Mouse (Mus musculus) midbrain, embryonic 12.5 days (tissue): ENCODE measurements around the gene Ccdc33. TPM values are rescaled to one million over a fixed set of nuclear protein-coding genes. Genes with fewer than 3 reads are reported as not detected.

ENCODE experiments used
- ATAC-seq: fragments of 200-750 bp; cut with Nextera tagmentation; 2 replicates; pipeline ENCODE4 v1.8.0; 2017; ENCODE audit warnings: low read depth, moderate TSS enrichment, moderate library complexity; ENCODE audit not compliant: low FRiP score
- H3K27ac ChIP-seq: fragments of 300-500 bp; sonication (generic); replicated peaks from 2 replicates; pipeline ENCODE4 v1.5.1; 2016; ENCODE audit warnings: mild to moderate bottlenecking
- H3K27me3 ChIP-seq: fragments of 300-500 bp; sonication (generic); 2 replicates; pipeline ENCODE4 v1.6.1; 2016; ENCODE audit warnings: mild to moderate bottlenecking
- H3K36me3 ChIP-seq: fragments of 300-500 bp; sonication (generic); 2 replicates; pipeline ENCODE4 v1.6.1; 2016
- H3K4me1 ChIP-seq: fragments of 300-500 bp; sonication (generic); 2 replicates; pipeline ENCODE4 v1.6.1; 2016
- H3K4me2 ChIP-seq: fragments of 300-500 bp; sonication (generic); replicated peaks from 2 replicates; pipeline ENCODE4 v1.6.1; 2016; ENCODE audit warnings: mild to moderate bottlenecking, moderate library complexity
- H3K4me3 ChIP-seq: fragments of 300-500 bp; sonication (generic); 2 replicates; pipeline ENCODE4 v1.5.1; 2016; ENCODE audit warnings: mild to moderate bottlenecking
- H3K9ac ChIP-seq: fragments of 300-500 bp; sonication (generic); replicated peaks from 2 replicates; pipeline ENCODE4 v1.6.1; 2016; ENCODE audit warnings: mild to moderate bottlenecking, moderate library complexity
- H3K9me3 ChIP-seq: fragments of 300-500 bp; sonication (generic); 2 replicates; pipeline ENCODE4 v1.6.1; 2016; ENCODE audit warnings: mild to moderate bottlenecking
- WGBS: fragments of 180-500 bp; shearing (Covaris S2); methylation state at CpG from one replicate; pipeline ENCODE4 v1.1.7; 2016; 5-methylcytosine and 5-hydroxymethylcytosine counted together
- polyA plus RNA-seq: library from polyadenylated mRNA; unstranded; fragments of >200 nt; fragmentation: Nextera tagmentation; extraction: Ambion mirVana; gene quantifications from 2 replicates; pipeline ENCODE4 v1.2.1, GENCODE M21; 2016

Ccdc33 gene
- polyA plus RNA-seq, 1 experiment from 2014 or later, result 0.64 TPM

DNA sequence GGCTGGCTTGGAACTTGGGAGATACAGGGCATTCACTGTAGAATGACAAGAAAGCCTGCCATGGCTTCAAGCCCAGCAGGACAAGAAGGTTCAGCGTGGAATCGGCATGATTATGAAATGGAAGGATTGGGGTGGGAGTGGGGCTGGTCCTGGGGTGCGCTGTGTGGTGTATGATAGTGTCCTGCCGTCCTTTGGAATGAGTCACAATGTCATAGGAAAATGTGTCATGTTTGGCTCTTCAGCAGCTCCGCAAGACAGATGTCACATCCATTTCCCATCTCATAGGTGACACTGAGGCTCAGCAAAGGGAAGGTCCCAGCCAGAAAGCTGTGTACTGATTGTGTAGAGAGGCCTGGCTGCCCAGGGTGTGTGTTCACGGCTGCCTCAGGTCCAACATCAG is 102.8 kb downstream of the Ccdc33 start:
- no peak overlapping the region for H3K4me2 ChIP-seq
- H3K4me1 ChIP-seq, result peaks cover 15% of the 10 kb centered on the region; the same call in 1 of the 2 replicates
- H3K9ac ChIP-seq, result no peak overlapping the region
- no peaks in the 10 kb centered on the region for H3K27me3 ChIP-seq
- no peaks in the 10 kb centered on the region for H3K36me3 ChIP-seq
- H3K9me3 ChIP-seq, result no peaks in the 10 kb centered on the region
- H3K4me3 ChIP-seq, result no peak overlapping the region
- no peak overlapping the region for H3K27ac ChIP-seq
- 84% methylated on average over 6 of the region's 6 CpGs for WGBS
- ATAC-seq, result no peak

DNA sequence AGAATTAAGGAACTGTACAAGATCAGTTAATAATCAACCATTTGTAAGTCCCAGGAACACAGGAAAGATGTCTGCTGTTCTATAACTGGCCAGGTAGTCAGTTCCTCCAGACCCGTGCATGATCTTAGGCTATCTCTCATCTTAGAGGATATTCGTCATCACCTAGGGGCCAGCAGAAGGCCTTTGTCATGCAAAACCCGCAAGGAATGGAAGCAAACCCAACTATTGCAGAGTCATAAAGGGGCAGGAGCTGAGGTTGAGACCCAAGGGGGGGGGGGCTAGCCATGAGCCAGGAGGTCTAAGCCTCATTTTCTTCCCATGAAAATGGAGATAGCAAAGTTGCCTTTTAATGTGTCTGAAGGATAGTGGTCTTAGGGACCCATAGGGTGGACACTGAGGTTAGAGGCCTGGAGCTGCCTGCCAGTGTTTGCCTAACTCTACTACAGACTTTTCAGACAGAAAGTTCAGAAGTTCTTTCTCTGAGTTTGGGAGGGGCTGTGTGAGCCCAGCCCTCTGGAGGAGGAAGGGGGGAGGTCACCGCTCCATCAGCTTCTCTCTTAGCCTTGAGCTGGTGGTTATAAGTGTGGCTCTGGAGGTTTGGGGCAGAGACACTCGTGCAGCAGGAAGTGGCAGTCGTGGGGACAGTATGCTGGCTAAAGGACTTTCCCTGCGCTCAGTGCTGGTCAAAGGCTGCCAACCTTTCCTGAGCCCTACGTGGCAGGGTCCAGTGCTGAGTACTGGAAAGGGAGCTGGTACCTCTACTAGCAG is 104.0 kb downstream of the Ccdc33 start:
- Histone ChIP-seq H3K36me3 (no peaks in the 10 kb centered on the region), H3K4me2 (no peak overlapping the region), H3K4me3 (no peak overlapping the region), H3K27ac (no peak overlapping the region), H3K27me3 (no peaks in the 10 kb centered on the region), H3K9me3 (no peaks in the 10 kb centered on the region), H3K4me1 (peaks cover 15% of the 10 kb centered on the region; the same call in 1 of the 2 replicates), H3K9ac (no peak overlapping the region)
- 75% methylated on average over 8 of the region's 8 CpGs for WGBS
- no peak for ATAC-seq

DNA sequence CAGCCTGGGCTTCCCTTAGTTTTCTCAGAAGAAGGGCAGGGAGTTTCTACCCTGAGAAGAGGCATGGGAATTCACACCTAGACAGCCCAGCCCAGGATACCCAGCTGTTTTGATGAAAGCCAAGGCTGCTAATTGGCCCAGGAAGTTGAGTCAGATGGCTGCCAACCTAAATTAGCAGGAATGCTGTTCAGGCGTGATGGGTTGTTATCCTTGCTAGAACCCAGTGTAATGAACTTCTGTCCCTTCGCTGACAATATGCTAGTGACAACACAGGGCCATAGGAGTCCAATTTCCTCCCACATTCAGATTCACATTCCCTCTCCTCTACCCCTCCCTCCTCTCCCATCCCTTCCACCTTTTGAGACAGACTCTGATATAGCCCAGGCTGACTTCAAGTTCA is 105.7 kb downstream of the Ccdc33 start:
- Histone ChIP-seq H3K9me3 (no peaks in the 10 kb centered on the region), H3K27ac (no peak overlapping the region), H3K27me3 (no peaks in the 10 kb centered on the region), H3K4me1 (peaks cover 30% of the 10 kb centered on the region), H3K4me3 (no peak overlapping the region), H3K4me2 (no peak overlapping the region), H3K9ac (no peak overlapping the region), H3K36me3 (no peaks in the 10 kb centered on the region)
- 63% methylated on average over 2 of the region's 2 CpGs for WGBS
- ATAC-seq, result no peak

DNA sequence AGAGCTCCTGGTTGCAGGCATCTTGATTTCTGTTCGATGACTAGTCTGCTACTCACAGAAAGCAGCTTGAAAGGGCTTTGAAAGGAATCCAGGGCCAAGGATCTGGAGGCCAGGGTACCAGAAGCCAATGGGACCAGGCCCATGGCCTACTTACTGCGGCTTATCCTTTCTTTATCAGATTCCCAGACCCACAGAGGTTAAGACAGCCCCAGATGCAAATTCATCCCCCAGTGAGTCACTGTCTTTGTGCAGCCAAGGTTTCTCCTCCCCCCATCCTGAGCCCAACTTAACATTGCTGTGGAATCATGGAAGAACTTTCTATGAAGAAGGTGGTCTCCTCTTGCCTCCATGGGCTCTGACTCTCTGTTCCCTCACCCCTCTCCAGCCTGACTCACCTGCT is 106.1 kb downstream of the Ccdc33 start:
- no peak overlapping the region for H3K4me3 ChIP-seq
- no peak overlapping the region for H3K27ac ChIP-seq
- H3K36me3 ChIP-seq, result no peaks in the 10 kb centered on the region
- no peak overlapping the region for H3K9ac ChIP-seq
- no peak overlapping the region for H3K4me2 ChIP-seq
- H3K9me3 ChIP-seq, result no peaks in the 10 kb centered on the region
- peaks cover 30% of the 10 kb centered on the region for H3K4me1 ChIP-seq
- ATAC-seq, result no peak
- 76% methylated on average over 2 of the region's 2 CpGs for WGBS
- H3K27me3 ChIP-seq, result no peaks in the 10 kb centered on the region

DNA sequence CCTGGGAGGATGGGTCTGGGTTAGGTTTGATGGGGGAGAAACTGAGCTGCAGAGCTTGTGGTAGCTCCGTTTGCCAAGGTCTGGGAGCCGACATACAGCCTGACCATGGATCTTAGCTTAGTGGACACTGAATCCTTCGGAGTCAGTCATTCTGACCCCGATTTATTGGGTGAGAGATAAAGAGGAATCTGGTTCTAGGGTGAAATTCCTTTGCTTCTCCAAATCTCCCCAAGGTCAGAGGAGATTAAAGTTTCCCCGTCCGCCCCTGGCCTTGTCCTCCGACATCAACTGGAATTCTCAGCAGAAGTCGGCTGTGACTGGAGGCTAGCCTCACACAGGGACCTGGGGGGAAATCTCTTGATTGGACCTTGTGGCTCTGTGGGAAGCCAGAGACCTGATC is 107.1 kb downstream of the Ccdc33 start:
- 79% methylated on average over 8 of the region's 8 CpGs for WGBS
- no peaks in the 10 kb centered on the region for H3K9me3 ChIP-seq
- no peak overlapping the region for H3K27ac ChIP-seq
- no peaks in the 10 kb centered on the region for H3K27me3 ChIP-seq
- H3K4me3 ChIP-seq, result no peak overlapping the region
- H3K9ac ChIP-seq, result no peak overlapping the region
- no peak overlapping the region for H3K4me2 ChIP-seq
- no peaks in the 10 kb centered on the region for H3K36me3 ChIP-seq
- peaks cover 30% of the 10 kb centered on the region for H3K4me1 ChIP-seq
- no peak for ATAC-seq

DNA sequence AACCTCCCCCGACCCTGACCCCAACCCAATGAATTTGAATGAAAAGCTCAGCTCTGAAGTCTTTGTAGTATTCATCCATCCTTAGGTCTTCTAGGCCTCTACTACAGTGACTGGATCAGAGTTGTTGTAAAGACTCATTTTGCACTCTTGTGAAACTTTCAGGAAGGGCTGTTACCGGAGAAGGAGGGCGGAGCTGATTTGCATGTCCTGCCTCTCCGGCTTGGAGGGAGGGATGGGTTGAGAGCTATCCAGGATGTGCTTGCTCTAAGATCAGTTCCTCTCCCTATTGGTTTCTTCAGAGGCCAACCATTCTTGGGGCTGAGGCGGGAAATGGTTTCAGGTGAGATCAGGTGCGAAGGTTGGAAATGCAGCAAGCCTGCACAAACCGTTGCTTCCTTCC is 107.6 kb downstream of the Ccdc33 start:
- 52% methylated on average over 7 of the region's 7 CpGs for WGBS
- peaks cover 30% of the 10 kb centered on the region for H3K4me1 ChIP-seq
- H3K36me3 ChIP-seq, result no peaks in the 10 kb centered on the region
- H3K4me2 ChIP-seq, result no peak overlapping the region
- no peak overlapping the region for H3K9ac ChIP-seq
- H3K27me3 ChIP-seq, result no peaks in the 10 kb centered on the region
- no peaks in the 10 kb centered on the region for H3K9me3 ChIP-seq
- no peak for ATAC-seq
- no peak overlapping the region for H3K27ac ChIP-seq
- H3K4me3 ChIP-seq, result no peak overlapping the region

DNA sequence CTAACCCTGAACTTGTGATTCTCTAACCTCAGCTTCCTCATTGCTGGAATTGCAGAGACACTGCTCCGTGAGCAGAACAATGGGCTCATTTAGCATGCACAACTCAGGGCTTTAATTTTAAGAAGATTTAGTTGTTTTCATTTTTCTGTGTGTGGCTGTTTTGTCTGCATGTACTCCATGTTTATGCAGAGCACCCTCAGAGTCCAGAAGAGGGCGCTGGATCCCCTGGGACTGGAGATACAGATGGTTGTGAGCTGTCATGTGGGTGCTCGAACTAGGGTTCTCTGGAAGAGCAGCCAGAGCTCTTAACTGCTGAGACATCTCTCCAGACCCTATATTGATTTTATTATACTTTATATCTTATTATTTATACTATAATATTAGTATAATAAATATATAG is 109.0 kb downstream of the Ccdc33 start:
- H3K36me3 ChIP-seq, result no peaks in the 10 kb centered on the region
- ATAC-seq, result no peak
- H3K9ac ChIP-seq, result no peak overlapping the region
- 48% methylated on average over 3 of the region's 3 CpGs for WGBS
- H3K9me3 ChIP-seq, result no peaks in the 10 kb centered on the region
- no peak overlapping the region for H3K4me3 ChIP-seq
- H3K4me1 ChIP-seq, result peaks cover 30% of the 10 kb centered on the region
- H3K27me3 ChIP-seq, result no peaks in the 10 kb centered on the region
- H3K4me2 ChIP-seq, result peak overlapping the region; percentile 43; the same call in 1 of the 2 replicates
- peak overlapping the region; percentile 93 for H3K27ac ChIP-seq

DNA sequence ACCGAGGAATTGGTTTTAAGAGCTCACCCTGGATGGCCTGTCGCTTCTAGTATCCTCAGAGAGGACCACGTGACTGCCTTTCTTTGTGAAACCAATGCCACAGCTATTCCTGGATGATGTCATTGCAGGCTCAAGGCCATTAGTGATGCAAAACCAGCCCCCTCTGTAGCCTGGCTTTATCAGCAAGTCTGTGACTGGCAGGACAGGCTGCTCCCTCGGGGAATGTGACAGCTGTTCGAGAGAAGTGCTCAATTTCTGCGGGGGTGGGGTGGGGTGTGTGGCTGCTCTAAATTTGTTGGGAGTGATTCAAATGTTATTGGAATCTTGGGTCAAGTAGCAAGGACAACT is 109.6 kb downstream of the Ccdc33 start:
- Histone ChIP-seq H3K9ac (peak overlapping the region; percentile 41; the same call in 1 of the 2 replicates), H3K27me3 (no peaks in the 10 kb centered on the region; the same call in 1 of the 2 replicates), H3K4me2 (peak overlapping the region; percentile 43), H3K9me3 (no peaks in the 10 kb centered on the region), H3K4me1 (peaks cover 30% of the 10 kb centered on the region), H3K4me3 (peak overlapping the region; percentile 19; the same call in 1 of the 2 replicates), H3K27ac (peak overlapping the region; percentile 93), H3K36me3 (no peaks in the 10 kb centered on the region)
- WGBS, result 2% methylated on average over 6 of the region's 6 CpGs
- peak; percentile 95 for ATAC-seq

DNA sequence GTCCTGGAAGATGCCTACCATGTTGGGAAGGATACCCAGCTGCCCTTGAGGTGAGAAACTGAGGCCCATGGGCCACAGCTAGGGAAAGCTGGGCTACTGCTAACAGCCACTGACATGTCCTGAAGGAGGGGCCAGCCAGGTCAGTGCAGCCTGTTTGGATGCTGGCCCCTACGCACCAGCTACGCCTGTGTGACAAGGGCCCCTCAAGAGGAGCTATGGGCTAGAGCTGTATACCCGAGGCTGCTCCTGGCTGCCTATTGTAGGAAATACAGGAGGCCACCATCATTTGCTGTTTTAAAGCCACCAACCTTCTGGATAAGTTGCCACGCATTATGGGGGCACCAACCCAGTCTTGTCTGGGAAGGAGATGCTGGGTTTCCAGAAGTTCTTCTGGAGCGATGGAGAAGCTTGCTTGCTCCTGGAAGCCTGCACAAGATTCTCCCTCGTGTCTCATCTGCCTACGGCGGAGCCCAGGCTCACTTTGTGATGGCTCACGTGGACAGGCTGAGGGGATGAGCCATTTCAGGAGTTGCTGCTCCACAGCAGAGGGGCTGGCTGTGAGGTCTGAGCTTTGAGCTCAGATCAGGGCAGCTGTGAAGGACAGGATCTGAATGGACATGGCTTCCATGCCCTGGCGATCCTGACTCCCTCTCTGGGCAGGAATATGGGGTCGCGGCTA is 110.1 kb downstream of the Ccdc33 start:
- H3K4me2 ChIP-seq, result peak overlapping the region; percentile 43
- no peaks in the 10 kb centered on the region for H3K9me3 ChIP-seq
- H3K27me3 ChIP-seq, result no peaks in the 10 kb centered on the region; the same call in 1 of the 2 replicates
- peak overlapping the region; percentile 93 for H3K27ac ChIP-seq
- peak overlapping the region; percentile 19; the same call in 1 of the 2 replicates for H3K4me3 ChIP-seq
- peak overlapping the region; percentile 41; the same call in 1 of the 2 replicates for H3K9ac ChIP-seq
- ATAC-seq, result peak; percentile 81
- no peaks in the 10 kb centered on the region for H3K36me3 ChIP-seq
- H3K4me1 ChIP-seq, result peaks cover 30% of the 10 kb centered on the region
- 56% methylated on average over 12 of the region's 12 CpGs for WGBS

DNA sequence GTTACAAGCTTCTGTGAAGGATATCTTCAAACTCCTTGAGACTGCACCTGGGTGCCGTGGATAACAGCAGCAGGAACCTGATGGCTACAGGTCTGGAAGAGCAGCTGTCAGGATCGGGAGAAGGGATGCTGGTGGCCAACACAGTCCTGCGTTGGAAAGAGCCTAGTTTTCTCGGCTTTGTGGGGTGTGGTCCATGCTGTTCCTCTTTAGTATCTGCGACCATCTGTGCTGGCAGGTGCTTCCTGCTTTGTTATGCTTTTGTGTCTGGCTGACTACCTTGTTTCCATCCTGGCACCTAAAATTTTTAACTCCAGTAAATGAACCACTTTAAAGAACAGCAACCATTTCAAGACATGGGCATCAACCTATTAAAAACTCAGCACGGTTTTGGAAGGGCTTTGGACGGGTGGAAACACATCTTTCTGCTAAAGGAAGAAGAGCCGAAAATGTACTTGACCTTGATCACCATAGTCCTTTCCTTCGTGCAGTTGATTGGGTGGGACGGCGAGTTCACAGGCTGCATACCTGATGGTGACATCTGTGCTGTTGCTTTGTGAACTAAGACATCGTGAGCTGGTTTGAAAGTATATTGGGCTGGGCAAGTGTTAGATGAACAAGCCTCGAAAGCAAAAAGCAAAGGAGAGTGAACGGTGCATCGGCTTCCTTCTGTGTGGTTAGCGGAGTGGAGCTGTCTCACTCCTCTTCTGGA is 112.7 kb downstream of the Ccdc33 start, which contains the start of gene Cyp11a1:
Gene Cyp11a1, plus strand, starts transcription at position 659 of the 709 bp plus-strand sequence.
- ATAC-seq, result no peak
- Histone ChIP-seq H3K4me1 (peaks cover 16% of the 10 kb centered on the region), H3K36me3 (no peaks in the 10 kb centered on the region), H3K4me3 (no peak within 1 kb of the TSS), H3K4me2 (no peak within 1 kb of the TSS), H3K27ac (no peak within 1 kb of the TSS), H3K9ac (no peak within 1 kb of the TSS), H3K9me3 (no peaks in the 10 kb centered on the region), H3K27me3 (peaks cover 1% of the 10 kb centered on the region; the same call in 1 of the 2 replicates)
- 90% methylated on average over 16 of the region's 16 CpGs for WGBS

DNA sequence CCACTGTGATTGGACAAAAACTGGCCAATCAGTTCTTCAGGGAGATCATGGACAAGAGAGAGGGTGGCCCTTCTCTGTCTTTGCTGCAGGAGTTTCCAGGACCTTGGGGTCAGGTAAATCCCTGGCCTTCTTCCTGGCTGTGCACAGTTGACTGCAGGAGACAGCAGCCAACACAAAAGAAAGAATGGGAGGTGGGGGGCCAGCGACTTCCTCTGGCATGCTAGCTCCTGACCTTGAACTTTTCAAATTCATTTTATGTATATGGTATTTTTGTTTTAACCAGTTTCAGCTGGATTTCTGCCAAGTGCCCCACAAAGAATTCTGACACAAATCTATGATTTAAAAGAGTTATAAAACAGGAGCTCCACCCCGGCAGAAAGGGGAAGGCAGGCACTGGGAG is 115.4 kb downstream of the Ccdc33 start:
- no peak overlapping the region for H3K27ac ChIP-seq
- no peaks in the 10 kb centered on the region for H3K36me3 ChIP-seq
- H3K9ac ChIP-seq, result no peak overlapping the region
- 30% methylated on average over 2 of the region's 2 CpGs for WGBS
- H3K4me3 ChIP-seq, result no peak overlapping the region
- H3K9me3 ChIP-seq, result no peaks in the 10 kb centered on the region
- peaks cover 3% of the 10 kb centered on the region for H3K4me1 ChIP-seq
- ATAC-seq, result no peak
- peaks cover 20% of the 10 kb centered on the region; the same call in 1 of the 2 replicates for H3K27me3 ChIP-seq
- H3K4me2 ChIP-seq, result no peak overlapping the region

DNA sequence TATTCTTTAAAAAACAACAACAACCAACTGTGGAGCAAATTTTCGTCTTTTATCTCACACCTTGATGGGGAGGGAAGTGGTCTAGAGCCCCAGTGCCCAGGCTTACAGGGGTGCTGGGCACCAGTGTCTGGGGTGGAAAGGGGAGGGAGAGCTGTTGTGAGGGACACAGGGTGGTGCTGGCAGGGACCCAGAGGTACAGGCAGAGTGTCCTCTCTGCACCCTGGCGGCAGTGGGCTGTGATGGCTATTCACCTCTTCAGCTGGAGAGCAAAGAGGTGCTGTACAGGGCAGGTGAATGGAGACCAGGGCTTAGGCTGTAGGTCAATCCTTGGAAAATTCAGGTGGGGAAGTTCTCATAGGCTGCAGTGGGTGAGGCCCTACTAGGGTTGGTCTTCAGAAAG is 118.9 kb downstream of the Ccdc33 start:
- no peak overlapping the region for H3K27ac ChIP-seq
- no peak overlapping the region for H3K4me2 ChIP-seq
- H3K9ac ChIP-seq, result no peak overlapping the region
- no peaks in the 10 kb centered on the region for H3K9me3 ChIP-seq
- H3K36me3 ChIP-seq, result no peaks in the 10 kb centered on the region
- peaks cover 8% of the 10 kb centered on the region for H3K4me1 ChIP-seq
- H3K27me3 ChIP-seq, result peaks cover 41% of the 10 kb centered on the region
- ATAC-seq, result no peak
- no peak overlapping the region for H3K4me3 ChIP-seq
- 58% methylated on average over 2 of the region's 2 CpGs for WGBS
